Mouse (Mus musculus) embryonic facial prominence, embryonic 10.5 days (tissue): ENCODE data around the gene Zdhhc19. TPM values are rescaled to one million over a fixed set of nuclear protein-coding genes. Genes with fewer than 3 reads are reported as not detected.
A peak's percentile ranks its signal among the peaks of the same experiment; 100 is the strongest.

ENCODE experiments used
- DNase-seq: peaks from one replicate; pipeline ENCODE4 v3.0.0-alpha.2; 2017; ENCODE audit warnings: low spot score
- H3K27ac ChIP-seq: fragments of 300-500 bp; sonication (generic); replicated peaks from 2 replicates; pipeline ENCODE4 v1.5.1; 2016; ENCODE audit warnings: mild to moderate bottlenecking
- H3K27me3 ChIP-seq: fragments of 300-500 bp; sonication (generic); replicated peaks from 2 replicates; pipeline ENCODE4 v1.6.1; 2016; ENCODE audit warnings: low read depth, mild to moderate bottlenecking; ENCODE audit not compliant: poor library complexity, severe bottlenecking
- H3K36me3 ChIP-seq: fragments of 300-500 bp; sonication (generic); replicated peaks from 2 replicates; pipeline ENCODE4 v1.6.1; 2016; ENCODE audit warnings: mild to moderate bottlenecking, moderate library complexity
- H3K4me1 ChIP-seq: fragments of 300-500 bp; sonication (generic); 2 replicates; pipeline ENCODE4 v1.6.1; 2016
- H3K4me3 ChIP-seq: fragments of 300-500 bp; sonication (generic); 2 replicates; pipeline ENCODE4 v1.5.1; 2016; ENCODE audit warnings: mild to moderate bottlenecking, moderate library complexity
- H3K9me3 ChIP-seq: fragments of 300-500 bp; sonication (generic); 2 replicates; pipeline ENCODE4 v1.6.1; 2016; ENCODE audit warnings: mild to moderate bottlenecking
- WGBS: fragments of 180-500 bp; shearing (Covaris S2); methylation state at CpG from one replicate; pipeline ENCODE4 v1.1.7; 2016; 5-methylcytosine and 5-hydroxymethylcytosine counted together
- polyA plus RNA-seq: library from polyadenylated mRNA; unstranded; fragments of >200 nt; fragmentation: Nextera tagmentation; extraction: Ambion mirVana; gene quantifications from 2 replicates; pipeline ENCODE4 v1.2.1, GENCODE M21; 2016

Gene Zdhhc19
- polyA plus RNA-seq, 1 experiment from 2014 or later, result not detected

DNA sequence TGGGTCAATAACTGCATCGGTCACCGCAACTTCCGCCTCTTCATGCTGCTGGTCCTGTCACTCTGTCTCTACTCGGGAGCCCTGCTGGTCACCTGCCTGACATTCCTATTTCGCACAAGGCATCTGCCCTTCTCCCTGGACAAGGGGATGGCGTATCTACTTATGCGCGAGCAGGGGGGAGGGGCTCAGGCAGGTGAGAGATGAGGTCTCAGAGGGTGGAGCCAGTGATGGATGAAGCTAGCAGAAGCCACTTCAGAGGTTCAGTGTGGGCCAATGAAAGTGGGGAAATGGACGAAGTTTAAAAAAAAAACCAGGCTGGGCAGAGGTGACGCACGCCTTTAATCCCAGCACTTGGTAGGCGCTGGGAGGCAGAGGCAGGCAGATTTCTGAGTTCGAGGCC, 2.9 kb downstream of the Zdhhc19 start:
- 64% methylated on average over 13 of the region's 13 CpGs for WGBS

GRCm38 (mm10) chr16:32499430-32500037, 3.5 kb downstream of the Zdhhc19 start:
- peaks cover 18% of the 10 kb centered on the region for H3K4me1 ChIP-seq
- peak; percentile 91 for DNase-seq
- H3K27ac ChIP-seq, result peak overlapping the region; percentile 65
- no peaks in the 10 kb centered on the region for H3K36me3 ChIP-seq
- 0 out of 2 replicates have a peak, but pooled peaks cover 9% of the 10 kb centered on the region for H3K27me3 ChIP-seq
- H3K4me3 ChIP-seq, result peak overlapping the region; percentile 51
- no peaks in the 10 kb centered on the region for H3K9me3 ChIP-seq
- 9% methylated on average over 22 of the region's 22 CpGs for WGBS

More for the DNA sequence above, 2.9 kb downstream of the Zdhhc19 start:
- H3K27ac ChIP-seq, result no peak overlapping the region
- H3K9me3 ChIP-seq, result no peaks in the 10 kb centered on the region
- H3K36me3 ChIP-seq, result no peaks in the 10 kb centered on the region
- 0 out of 2 replicates have a peak, but pooled peaks cover 5% of the 10 kb centered on the region for H3K27me3 ChIP-seq
- DNase-seq, result no peak
- peaks cover 18% of the 10 kb centered on the region for H3K4me1 ChIP-seq
- no peak overlapping the region for H3K4me3 ChIP-seq

GRCm38 (mm10) chr16:32501459-32501858, 5.4 kb downstream of the Zdhhc19 start:
- WGBS, result 87% methylated on average over 7 of the region's 7 CpGs
- no peak overlapping the region for H3K27ac ChIP-seq
- DNase-seq, result no peak
- H3K36me3 ChIP-seq, result no peaks in the 10 kb centered on the region
- H3K4me3 ChIP-seq, result no peak overlapping the region
- peaks cover 11% of the 10 kb centered on the region for H3K4me1 ChIP-seq
- H3K27me3 ChIP-seq, result peaks cover 23% of the 10 kb centered on the region; the same call in 1 of the 2 replicates
- H3K9me3 ChIP-seq, result no peaks in the 10 kb centered on the region

GRCm38 (mm10) chr16:32502621-32503335, 6.7 kb downstream of the Zdhhc19 start:
- no peak overlapping the region for H3K27ac ChIP-seq
- H3K27me3 ChIP-seq, result peaks cover 23% of the 10 kb centered on the region; the same call in 1 of the 2 replicates
- peaks cover 15% of the 10 kb centered on the region for H3K4me1 ChIP-seq
- WGBS, result 84% methylated on average over 12 of the region's 12 CpGs
- H3K36me3 ChIP-seq, result no peaks in the 10 kb centered on the region
- no peaks in the 10 kb centered on the region for H3K9me3 ChIP-seq
- DNase-seq, result no peak
- H3K4me3 ChIP-seq, result no peak overlapping the region

- peaks cover 18% of the 10 kb centered on the region; the same call in 1 of the 2 replicates for H3K27me3 ChIP-seq
- 76% methylated on average over 6 of the region's 6 CpGs for WGBS
- no peak overlapping the region for H3K27ac ChIP-seq
- H3K4me1 ChIP-seq, result peaks cover 16% of the 10 kb centered on the region
- H3K36me3 ChIP-seq, result no peaks in the 10 kb centered on the region
- no peak for DNase-seq
- H3K9me3 ChIP-seq, result no peaks in the 10 kb centered on the region
- no peak overlapping the region for H3K4me3 ChIP-seq
Observed at GRCm38 (mm10) chr16:32503633-32504032, 7.6 kb downstream of the Zdhhc19 start.

DNA sequence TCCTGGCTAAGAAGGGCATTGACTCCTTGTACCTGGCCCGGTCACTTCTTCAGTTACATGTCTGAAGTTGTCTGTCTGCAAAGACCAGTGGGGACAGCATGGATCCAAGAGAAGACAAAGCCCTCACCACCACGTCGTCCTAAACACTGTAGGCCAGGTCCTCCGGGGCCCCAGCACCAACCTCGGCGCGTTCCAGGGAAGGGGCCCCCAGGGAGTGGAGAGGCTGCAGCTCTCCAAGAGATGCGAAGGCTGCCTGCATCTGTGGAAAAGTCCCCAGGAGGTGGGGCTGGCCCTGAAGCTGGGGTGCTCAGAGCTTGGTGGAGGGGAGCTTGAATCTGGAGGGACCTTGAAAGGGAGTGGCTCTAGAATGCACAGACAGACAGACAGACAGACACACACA, 10.2 kb downstream of the Zdhhc19 start:
- no peaks in the 10 kb centered on the region for H3K36me3 ChIP-seq
- DNase-seq, result no peak
- H3K4me1 ChIP-seq, result peaks cover 32% of the 10 kb centered on the region
- WGBS, result 81% methylated on average over 8 of the region's 8 CpGs
- no peaks in the 10 kb centered on the region for H3K9me3 ChIP-seq
- H3K27me3 ChIP-seq, result peaks cover 18% of the 10 kb centered on the region
- no peak overlapping the region for H3K27ac ChIP-seq
- H3K4me3 ChIP-seq, result no peak overlapping the region

- no peak overlapping the region for H3K27ac ChIP-seq
- no peak for DNase-seq
- peaks cover 33% of the 10 kb centered on the region for H3K4me1 ChIP-seq
- WGBS, result 79% methylated on average over 7 of the region's 7 CpGs
- peaks cover 18% of the 10 kb centered on the region for H3K27me3 ChIP-seq
- H3K9me3 ChIP-seq, result no peaks in the 10 kb centered on the region
- H3K4me3 ChIP-seq, result no peak overlapping the region
- no peaks in the 10 kb centered on the region for H3K36me3 ChIP-seq
Observed at GRCm38 (mm10) chr16:32506868-32507267, 10.8 kb downstream of the Zdhhc19 start.

- no peaks in the 10 kb centered on the region for H3K36me3 ChIP-seq
- peak; percentile 73 for DNase-seq
- peaks cover 18% of the 10 kb centered on the region for H3K27me3 ChIP-seq
- H3K27ac ChIP-seq, result no peak overlapping the region
- WGBS, result 23% methylated on average over 9 of the region's 9 CpGs
- H3K9me3 ChIP-seq, result no peaks in the 10 kb centered on the region
- peaks cover 33% of the 10 kb centered on the region for H3K4me1 ChIP-seq
- no peak overlapping the region for H3K4me3 ChIP-seq
Observed at GRCm38 (mm10) chr16:32507407-32507806, 11.3 kb downstream of the Zdhhc19 start.

DNA sequence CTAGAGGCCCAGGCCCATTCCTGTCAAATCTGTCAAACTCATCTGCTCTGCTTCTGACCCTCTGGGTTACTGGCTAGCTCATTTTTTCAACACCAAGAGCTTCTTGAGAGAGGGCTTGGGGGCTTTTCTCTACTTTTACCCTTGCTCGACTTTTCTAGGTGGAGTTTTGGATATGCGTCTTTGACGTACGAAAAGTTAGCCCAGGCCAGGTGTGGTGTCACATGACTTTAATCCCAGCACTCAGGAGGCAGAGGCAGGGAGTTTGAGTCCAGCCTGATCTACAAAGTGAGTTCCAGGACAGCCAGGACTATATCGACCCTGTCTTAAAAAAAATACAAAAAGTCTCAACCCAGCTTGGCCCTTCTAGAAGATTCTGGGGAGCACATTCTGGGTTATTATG, 12.0 kb downstream of the Zdhhc19 start:
- peaks cover 18% of the 10 kb centered on the region for H3K27me3 ChIP-seq
- WGBS, result 84% methylated on average over 5 of the region's 5 CpGs
- no peaks in the 10 kb centered on the region for H3K36me3 ChIP-seq
- DNase-seq, result no peak
- no peak overlapping the region for H3K27ac ChIP-seq
- no peak overlapping the region for H3K4me3 ChIP-seq
- H3K4me1 ChIP-seq, result peaks cover 36% of the 10 kb centered on the region
- no peaks in the 10 kb centered on the region for H3K9me3 ChIP-seq

DNA sequence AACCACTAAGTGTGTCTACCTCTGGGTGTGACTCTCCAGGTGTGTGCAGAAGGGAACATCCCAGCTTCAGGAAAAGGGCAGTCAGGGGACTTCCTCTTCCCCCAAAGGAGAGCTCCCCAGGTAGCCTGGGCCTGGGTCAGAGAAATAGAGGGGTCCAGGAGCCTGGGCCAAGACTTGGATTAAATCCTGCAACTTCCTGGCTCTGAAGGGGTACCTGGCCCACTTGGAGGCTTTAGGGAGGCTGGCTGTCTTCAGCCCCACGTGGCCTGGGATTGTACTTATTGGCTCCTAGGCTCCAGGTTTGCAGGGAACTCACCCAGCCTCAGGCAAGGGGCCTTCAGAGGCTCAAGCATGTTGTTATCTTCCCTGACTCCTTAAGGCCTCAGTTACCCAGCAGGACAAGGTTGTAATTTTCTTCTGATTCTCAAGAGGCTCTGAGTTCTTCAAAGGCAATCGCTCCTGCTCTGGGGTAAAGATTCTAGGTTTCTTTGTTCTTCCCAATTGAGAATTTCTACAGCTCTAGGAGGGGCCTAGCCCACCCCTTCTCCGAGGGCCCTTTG, 12.5 kb downstream of the Zdhhc19 start:
- 49% methylated on average over 3 of the region's 3 CpGs for WGBS
- H3K27me3 ChIP-seq, result peaks cover 18% of the 10 kb centered on the region
- H3K36me3 ChIP-seq, result no peaks in the 10 kb centered on the region
- no peak overlapping the region for H3K4me3 ChIP-seq
- H3K9me3 ChIP-seq, result no peaks in the 10 kb centered on the region
- no peak for DNase-seq
- H3K27ac ChIP-seq, result peak overlapping the region; percentile 62
- H3K4me1 ChIP-seq, result peaks cover 40% of the 10 kb centered on the region

DNA sequence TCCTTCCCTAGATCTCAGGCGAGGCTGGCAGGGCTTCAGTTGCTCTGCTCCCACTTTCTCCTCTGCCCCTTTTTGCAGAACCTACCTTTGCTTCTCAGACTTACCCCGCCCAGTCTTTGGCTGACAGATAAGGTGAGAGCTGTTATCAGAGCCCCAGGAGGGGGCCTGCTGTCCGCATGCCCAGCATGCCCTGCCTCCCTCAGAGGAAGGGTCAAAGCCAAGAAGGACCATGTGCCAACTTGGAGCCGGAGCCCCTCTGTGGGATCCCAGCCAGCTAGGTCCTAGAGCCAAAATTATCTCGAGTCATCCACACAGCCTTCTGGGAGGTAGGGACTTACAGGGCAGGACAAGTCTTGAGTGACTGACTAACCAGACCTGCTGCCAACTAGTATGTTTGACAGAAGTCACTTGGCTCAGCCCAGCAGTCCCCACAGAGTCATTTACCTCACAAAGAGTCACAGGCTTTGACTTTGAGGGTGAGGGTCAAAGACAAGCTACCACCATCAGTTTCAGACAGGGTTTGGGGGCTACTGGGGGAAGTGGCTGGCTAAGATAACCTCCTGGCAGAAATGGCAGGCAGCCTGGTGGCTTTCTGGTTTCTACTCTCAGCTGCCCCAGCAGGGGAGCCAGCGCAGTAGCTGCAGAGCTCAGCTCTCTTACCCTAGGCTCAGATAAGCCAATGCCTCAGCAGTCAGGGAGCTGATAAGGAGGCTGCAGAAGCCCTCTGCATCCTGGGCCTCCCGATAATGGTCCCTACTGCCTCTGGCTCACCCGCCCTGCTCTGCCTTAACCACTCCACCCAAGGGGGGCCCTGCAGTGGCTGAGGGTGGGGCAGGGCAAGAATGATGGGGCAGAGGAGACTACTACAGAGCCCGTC, 13.2 kb downstream of the Zdhhc19 start:
- DNase-seq, result no peak
- Histone ChIP-seq H3K4me3 (no peak overlapping the region), H3K4me1 (peaks cover 36% of the 10 kb centered on the region), H3K36me3 (no peaks in the 10 kb centered on the region), H3K27me3 (peaks cover 17% of the 10 kb centered on the region), H3K9me3 (no peaks in the 10 kb centered on the region), H3K27ac (peak overlapping the region; percentile 66)
- WGBS, result 69% methylated on average over 9 of the region's 9 CpGs
